ENCODE assay signal across 13 mouse cellular contexts in genomic region chr13:5875478-5875877, GRCm38 (mm10).
"Had no signal": no experiment of that assay in that cellular context is flagged by ENCODE, and none has a peak within 500 bp of the region (broad histone marks: within the 10 kb centered on the region; RNA-seq: fewer than 3 reads in every experiment).

No protein-coding gene starts in this region.

- H3K36me3 ChIP-seq: intestine, embryonic 15.5 days; limb, embryonic 10.5 days; liver, embryonic 12.5 days; midbrain, embryonic 13.5 days; neural tube, embryonic 12.5 days had no signal

- H3K4me3 ChIP-seq: intestine, embryonic 15.5 days; left cerebral cortex, adult 2 months; limb, embryonic 10.5 days; liver, embryonic 12.5 days; midbrain, embryonic 13.5 days; neural tube, embryonic 12.5 days had no signal

- H3K27ac ChIP-seq: intestine, embryonic 15.5 days; left cerebral cortex, adult 2 months; limb, embryonic 10.5 days; liver, embryonic 12.5 days; midbrain, embryonic 13.5 days; neural tube, embryonic 12.5 days had no signal

- DNase-seq: kidney, adult 18-20 months; kidney, postnatal 14 days; lung, postnatal 14 days; right cerebral cortex, postnatal 4 days; spleen, adult 18-20 months; thymus, adult 18-20 months; thymus, postnatal 14 days had no signal

- ATAC-seq: intestine, embryonic 15.5 days; liver, embryonic 12.5 days; midbrain, embryonic 13.5 days had no signal
